In the genomic region with DNA sequence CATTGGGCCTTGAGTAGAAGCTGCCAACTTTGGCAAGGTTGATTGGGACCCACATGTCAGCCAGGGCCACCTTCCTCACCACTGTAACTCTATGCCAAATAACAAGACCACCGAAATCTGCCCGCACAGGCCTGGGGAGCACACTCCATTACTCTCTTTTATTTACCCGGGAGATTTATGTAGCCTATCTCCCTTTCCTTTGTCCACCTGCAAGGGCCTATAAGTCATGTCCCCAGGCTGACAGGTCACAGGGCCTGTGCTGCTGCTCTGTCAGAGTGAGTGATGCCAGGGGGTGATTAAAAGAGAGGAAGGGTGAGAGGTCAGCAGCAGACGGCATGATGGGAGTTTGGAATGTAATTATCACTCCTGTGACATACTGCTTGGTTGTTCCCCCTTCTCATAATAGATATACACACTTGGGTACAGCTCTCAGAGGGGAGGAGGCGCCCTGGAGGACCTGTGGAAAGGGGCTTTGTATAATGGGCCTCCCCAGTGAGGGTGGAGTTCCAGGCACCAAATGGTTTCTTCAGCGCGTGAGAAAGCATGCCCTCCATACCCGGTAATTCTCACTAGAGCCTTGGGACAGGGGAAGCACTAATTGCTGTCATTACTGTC, we compare ENCODE assay signal across 32 mouse cellular contexts. TPM values are rescaled to one million over a fixed set of nuclear protein-coding genes. Genes with fewer than 3 reads are reported as not detected.
DNase-seq lines count a peak whose midpoint lies in the region; ATAC-seq and TF ChIP-seq lines count a peak whose summit lies in the region.
"Had no signal": no experiment of that assay in that cellular context is flagged by ENCODE, and none has a peak within 500 bp of the region (broad histone marks: within the 10 kb centered on the region; RNA-seq: fewer than 3 reads in every experiment).

No protein-coding gene starts in this region.

- no peak overlapping the region for H3K9ac ChIP-seq in kidney, postnatal 0 days (ENCODE audit: low read depth, low read length)
- H3K9ac ChIP-seq in neural tube, embryonic 11.5 days (ENCODE audit: low read length): no peak overlapping the region
- H3K9ac ChIP-seq: embryonic facial prominence, embryonic 12.5 days; heart, embryonic 15.5 days; hindbrain, embryonic 12.5 days; limb, embryonic 15.5 days; liver, embryonic 13.5 days; midbrain, embryonic 15.5 days had no signal

- 9% methylated on average over 8 of the region's 8 CpGs for WGBS in kidney, postnatal 0 days
- 21% methylated on average over 8 of the region's 8 CpGs for WGBS in neural tube, embryonic 11.5 days

- H3K4me3 ChIP-seq in kidney, postnatal 0 days (replicated peaks; ENCODE audit: low read depth, low read length): no peak overlapping the region
- H3K4me3 ChIP-seq in neural tube, embryonic 11.5 days (ENCODE audit: low read depth, low read length): no peak overlapping the region
- H3K4me3 ChIP-seq: embryonic facial prominence, embryonic 12.5 days; heart, embryonic 10.5 days; heart, embryonic 15.5 days; hindbrain, embryonic 12.5 days; layer of hippocampus, adult 2 months; limb, embryonic 10.5 days; limb, embryonic 15.5 days; liver, embryonic 13.5 days; midbrain, embryonic 10.5 days; midbrain, embryonic 15.5 days had no signal

- peak; percentile 76; the same call in 1 of the 2 replicates for ATAC-seq in kidney, postnatal 0 days (replicated peaks; ENCODE audit: low FRiP score, low read depth)
- ATAC-seq in neural tube, embryonic 11.5 days (ENCODE audit: insufficient read depth, low FRiP score, low TSS enrichment): peak; percentile 85
- ATAC-seq: activated CD4-positive, CD25-positive, alpha-beta regulatory T cell, adult 4 months; forebrain, embryonic 14.5 days; intestine, embryonic 16.5 days; lung, postnatal 0 days; midbrain, embryonic 15.5 days had no signal

- no peaks in the 10 kb centered on the region for H3K36me3 ChIP-seq in kidney, postnatal 0 days (ENCODE audit: insufficient read depth, low read length)
- H3K36me3 ChIP-seq in neural tube, embryonic 11.5 days (ENCODE audit: control insufficient read depth, insufficient read depth, low read length): no peaks in the 10 kb centered on the region
- H3K36me3 ChIP-seq: embryonic facial prominence, embryonic 12.5 days; heart, embryonic 10.5 days; heart, embryonic 15.5 days; hindbrain, embryonic 12.5 days; limb, embryonic 10.5 days; limb, embryonic 15.5 days; liver, embryonic 13.5 days; midbrain, embryonic 10.5 days; midbrain, embryonic 15.5 days had no signal

- TF ChIP-seq CTCF in kidney, postnatal 0 days (IDR thresholded peaks at IDR 0.05; ENCODE audit: low read depth): no peak

- H3K9me3 ChIP-seq in kidney, postnatal 0 days (replicated peaks; ENCODE audit: low read length): no peaks in the 10 kb centered on the region
- H3K9me3 ChIP-seq in neural tube, embryonic 11.5 days (ENCODE audit: control insufficient read depth, low read length): no peaks in the 10 kb centered on the region
- H3K9me3 ChIP-seq: embryonic facial prominence, embryonic 12.5 days; heart, embryonic 10.5 days; heart, embryonic 15.5 days; hindbrain, embryonic 12.5 days; limb, embryonic 10.5 days; limb, embryonic 15.5 days; liver, embryonic 13.5 days; midbrain, embryonic 15.5 days had no signal

- peak; percentile 72 for DNase-seq in kidney, postnatal 0 days (ENCODE audit: low spot score)
- no peak for DNase-seq in kidney, postnatal 36 days
- DNase-seq in embryo, embryonic 11 days: peak; percentile 52
- DNase-seq in neural tube, embryonic 11.5 days (ENCODE audit: low spot score): peak; percentile 50
- no peak for DNase-seq in natural killer cell, adult 2 months (ENCODE audit: low spot score in 2 of 2)
- DNase-seq in left cerebral cortex, adult 9 months (ENCODE audit: low spot score in 2 of 2): no peak
- DNase-seq: adrenal gland, adult 2 months; adrenal gland, postnatal 36 days; B cell, adult 2 months; cerebellum, adult 18-20 months; cerebellum, postnatal 10 days; gastrocnemius, postnatal 14 days; kidney, adult 8-10 months; liver, embryonic 13.5 days; lung, adult 18-20 months; right cerebral cortex, adult 18-20 months; spleen, adult 18-20 months; thymus, adult 2 months; thymus, postnatal 36 days had no signal

- H3K4me1 ChIP-seq in kidney, postnatal 0 days (replicated peaks; ENCODE audit: insufficient read depth, low read length): no peaks in the 10 kb centered on the region
- peaks cover 7% of the 10 kb centered on the region; the same call in 1 of the 2 replicates for H3K4me1 ChIP-seq in neural tube, embryonic 11.5 days (ENCODE audit: control insufficient read depth, insufficient read depth, low read length)
- H3K4me1 ChIP-seq: embryonic facial prominence, embryonic 12.5 days; heart, embryonic 15.5 days; limb, embryonic 15.5 days; liver, embryonic 13.5 days; midbrain, embryonic 15.5 days had no signal

- H3K27ac ChIP-seq in kidney, postnatal 0 days: no peak overlapping the region
- no peak overlapping the region for H3K27ac ChIP-seq in neural tube, embryonic 11.5 days (ENCODE audit: low read depth, low read length)
- H3K27ac ChIP-seq: embryonic facial prominence, embryonic 12.5 days; heart, embryonic 10.5 days; heart, embryonic 15.5 days; hindbrain, embryonic 12.5 days; layer of hippocampus, adult 2 months; limb, embryonic 10.5 days; limb, embryonic 15.5 days; liver, embryonic 13.5 days; midbrain, embryonic 10.5 days; midbrain, embryonic 15.5 days had no signal

- H3K27me3 ChIP-seq in kidney, postnatal 0 days (ENCODE audit: insufficient read depth, low read length): no peaks in the 10 kb centered on the region
- no peaks in the 10 kb centered on the region for H3K27me3 ChIP-seq in neural tube, embryonic 11.5 days (ENCODE audit: control insufficient read depth, insufficient read depth, low read length)
- H3K27me3 ChIP-seq: embryonic facial prominence, embryonic 12.5 days; heart, embryonic 15.5 days; liver, embryonic 13.5 days; midbrain, embryonic 15.5 days had no signal

- H3K4me2 ChIP-seq in kidney, postnatal 0 days (ENCODE audit: low read length): no peak overlapping the region
- H3K4me2 ChIP-seq in neural tube, embryonic 11.5 days (ENCODE audit: low read depth): no peak overlapping the region
- H3K4me2 ChIP-seq: embryonic facial prominence, embryonic 12.5 days; heart, embryonic 15.5 days; hindbrain, embryonic 12.5 days; limb, embryonic 15.5 days; liver, embryonic 13.5 days; midbrain, embryonic 15.5 days had no signal

RNA-seq across cellular contexts. Expression of gene Gpatch2l, which starts 38.1 kb away (rescaled TPM):
- polyA plus RNA-seq in kidney, postnatal 0 days (2015; fragmentation: Nextera tagmentation; extraction: Ambion mirVana): 10.6 and 10.8 TPM in 2 replicates
- 18.2 and 21.9 TPM in 2 replicates for polyA plus RNA-seq in neural tube, embryonic 11.5 days (2014; fragmentation: Nextera tagmentation; extraction: Ambion mirVana)

Comparison
In these comparisons a context has a peak if more than half of its experiments do, and no peak if none do; other contexts are left out.
1. DNase-seq: peak in kidney, postnatal 0 days (single experiment), embryo, embryonic 11 days (single experiment) and neural tube, embryonic 11.5 days (single experiment); none in kidney, postnatal 36 days (0 of 2), natural killer cell, adult 2 months (0 of 2) and left cerebral cortex, adult 9 months (0 of 2).